Mouse (Mus musculus): ENCODE measurements around the gene 2310057N15Rik.
"Not testable (repeated sequence)": the region's sequence is repeated elsewhere in the genome, so short reads cannot be mapped to it uniquely, and the experiment has no call there.

Gene 2310057N15Rik

GRCm38 (mm10) chr16:88774106-88774505 is at the start of gene 2310057N15Rik:
2310057N15Rik (minus strand) TSS chr16:88774206.
- DNase-seq (ENCODE audit: low spot score in 2 of 2): no peak

- no peak for DNase-seq (ENCODE audit: low spot score in 2 of 2)
Measured at GRCm38 (mm10) chr16:88823736-88824135, 49.7 kb upstream of the 2310057N15Rik start.

GRCm38 (mm10) chr16:88820066-88820465 is 46.1 kb upstream of the 2310057N15Rik start, which contains the start of gene Krtap15:
Krtap15 (plus strand) TSS chr16:88820215.
- no peak for DNase-seq (ENCODE audit: low spot score in 2 of 2)

GRCm38 (mm10) chr16:88811827-88812226 is 37.8 kb upstream of the 2310057N15Rik start, which contains the start of gene Gm20741:
Gm20741 (minus strand) TSS chr16:88812220.
- DNase-seq (ENCODE audit: low spot score in 2 of 2): no peak

GRCm38 (mm10) chr16:88786786-88787185 is 12.8 kb upstream of the 2310057N15Rik start:
- no peak for DNase-seq (ENCODE audit: low spot score in 2 of 2)

- DNase-seq (ENCODE audit: low spot score in 2 of 2): no peak
Measured at GRCm38 (mm10) chr16:88777596-88777995, 3.6 kb upstream of the 2310057N15Rik start, which contains the start of gene Gm5965. Gm5965 (plus strand) TSS chr16:88777896.

- DNase-seq (ENCODE audit: low spot score in 2 of 2): not testable (repeated sequence)
Measured at GRCm38 (mm10) chr16:88758547-88758946, 15.5 kb downstream of the 2310057N15Rik start, which contains the start of gene 2310034C09Rik. 2310034C09Rik (plus strand) TSS chr16:88758847.

GRCm38 (mm10) chr16:88751535-88751934 is 22.5 kb downstream of the 2310057N15Rik start, which contains the start of gene Krtap13:
Krtap13 (minus strand) TSS chr16:88751635.
- DNase-seq (ENCODE audit: low spot score in 2 of 2): not testable (repeated sequence)

- no peak for DNase-seq (ENCODE audit: low spot score in 2 of 2)
Measured at GRCm38 (mm10) chr16:88747943-88748342, 26.1 kb downstream of the 2310057N15Rik start.

GRCm38 (mm10) chr16:88744750-88745340 is 29.2 kb downstream of the 2310057N15Rik start:
- no peak for DNase-seq (ENCODE audit: low spot score in 2 of 2)

- DNase-seq (ENCODE audit: low spot score in 2 of 2): no peak
Measured at GRCm38 (mm10) chr16:88735391-88735790, 38.6 kb downstream of the 2310057N15Rik start.

- no peak for DNase-seq (ENCODE audit: low spot score in 2 of 2)
Measured at GRCm38 (mm10) chr16:88728812-88729275, 45.2 kb downstream of the 2310057N15Rik start, which contains the start of gene Krtap13-1. Krtap13-1 (plus strand) TSS chr16:88728862.

All from natural killer cell, adult 2 months (primary cell).